Mouse (Mus musculus): ENCODE measurements around the gene Mlst8.
"Not testable (repeated sequence)": the region's sequence is repeated elsewhere in the genome, so short reads cannot be mapped to it uniquely, and the experiment has no call there.

Gene Mlst8

DNA sequence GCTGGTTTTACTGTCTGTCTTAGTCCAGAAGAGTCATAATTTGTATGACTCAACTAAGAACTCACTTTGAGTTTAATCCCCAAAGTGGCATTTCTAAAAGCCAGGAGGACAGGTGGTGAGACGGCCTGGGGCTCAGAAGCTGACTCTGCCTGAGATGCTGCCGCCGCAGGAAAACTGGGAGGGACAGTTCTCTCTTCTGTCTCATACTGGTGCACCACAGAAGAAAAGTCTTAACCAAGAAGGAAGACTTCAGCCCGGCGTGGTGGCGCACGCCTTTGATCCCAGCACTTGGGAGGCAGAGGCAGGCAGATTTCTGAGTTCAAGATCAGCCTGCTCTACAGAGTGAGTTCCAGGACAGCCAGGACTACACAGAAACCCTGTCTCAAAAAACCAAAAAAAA lies 53.0 kb downstream of the Mlst8 start:
- DNase-seq (ENCODE audit: low spot score): no peak

DNA sequence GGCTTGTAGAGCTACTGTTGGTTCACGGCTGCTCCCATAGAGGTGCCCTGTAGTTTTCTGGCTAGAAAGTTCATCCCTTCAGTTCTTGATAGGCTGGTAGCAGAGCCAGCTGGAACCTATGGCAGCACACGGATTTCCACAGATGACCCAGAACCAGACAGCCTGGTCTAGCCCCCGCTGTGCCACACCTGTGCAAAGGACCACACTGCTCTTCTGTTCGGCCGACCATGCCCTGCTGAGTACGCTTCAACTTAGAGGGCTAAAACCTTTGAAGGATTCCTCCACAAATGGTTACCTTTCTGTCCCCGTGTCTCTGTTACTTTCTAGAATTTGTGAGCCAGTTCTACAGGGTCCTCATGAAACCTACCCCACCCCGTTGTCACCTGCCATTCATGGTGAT lies 53.6 kb downstream of the Mlst8 start:
- DNase-seq (ENCODE audit: low spot score): not testable (repeated sequence)

DNA sequence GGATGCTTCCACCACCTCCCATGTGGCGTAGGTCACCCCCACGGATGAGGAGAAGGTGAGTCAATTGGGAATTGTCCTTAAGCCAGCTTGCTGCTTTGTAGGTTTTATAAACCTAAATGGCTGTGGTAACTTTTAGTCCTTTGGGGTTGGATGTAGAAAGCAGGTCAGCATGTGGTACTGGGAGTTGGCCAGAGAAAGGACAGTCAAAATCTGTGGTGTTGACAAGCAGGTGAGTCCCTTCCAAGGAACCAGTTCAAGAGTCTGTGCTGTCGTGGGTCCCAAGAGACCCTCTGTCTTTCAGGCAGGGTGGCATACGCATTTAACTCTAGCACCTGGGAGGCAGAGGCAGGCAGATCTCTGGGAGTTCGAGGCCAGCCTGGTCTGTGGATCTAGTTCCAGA lies 54.4 kb downstream of the Mlst8 start:
- no peak for DNase-seq (ENCODE audit: low spot score)

Data from layer of hippocampus, adult 9-10 months (tissue).